Mouse (Mus musculus) liver, embryonic 11.5 days (tissue): ENCODE data around the gene Tpr. TPM values are rescaled to one million over a fixed set of nuclear protein-coding genes. Genes with fewer than 3 reads are reported as not detected.

Experiments used
- ATAC-seq: fragments of 200-750 bp; cut with Nextera tagmentation; replicated peaks from 2 replicates; pipeline ENCODE4 v1.8.0; 2017; ENCODE audit warnings: moderate number of reproducible peaks, mild to moderate bottlenecking, moderate TSS enrichment, moderate library complexity; ENCODE audit not compliant: low FRiP score
- DNase-seq: peaks from one replicate; pipeline ENCODE4 v3.0.0-alpha.2; 2017; ENCODE audit warnings: low spot score
- H3K27ac ChIP-seq: fragments of 300-500 bp; sonication (generic); 2 replicates; pipeline ENCODE4 v1.5.1; 2014; ENCODE audit warnings: mild to moderate bottlenecking, low read depth, low read length, control low read depth
- H3K27me3 ChIP-seq: fragments of 300-500 bp; sonication (generic); replicated peaks from 2 replicates; pipeline ENCODE4 v1.6.1; 2014; ENCODE audit warnings: low read length, mixed read lengths; ENCODE audit not compliant: control insufficient read depth, insufficient read depth
- H3K36me3 ChIP-seq: fragments of 300-500 bp; sonication (generic); 2 replicates; pipeline ENCODE4 v1.6.1; 2014; ENCODE audit warnings: mild to moderate bottlenecking, low read length, moderate library complexity, mixed read lengths; ENCODE audit not compliant: control insufficient read depth, insufficient read depth
- H3K4me1 ChIP-seq: fragments of 300-500 bp; sonication (generic); replicated peaks from 2 replicates; pipeline ENCODE4 v1.6.1; 2014; ENCODE audit warnings: low read length, mixed read lengths; ENCODE audit not compliant: control insufficient read depth, insufficient read depth
- H3K4me2 ChIP-seq: fragments of 300-500 bp; sonication (generic); 2 replicates; pipeline ENCODE4 v1.6.1; 2014; ENCODE audit warnings: mild to moderate bottlenecking, control low read depth, moderate library complexity
- H3K4me3 ChIP-seq: fragments of 300-500 bp; sonication (generic); 2 replicates; pipeline ENCODE4 v1.5.1; 2014; ENCODE audit warnings: low read depth, low read length, control low read depth
- H3K9ac ChIP-seq: fragments of 300-500 bp; sonication (generic); 2 replicates; pipeline ENCODE4 v1.6.1; 2014; ENCODE audit warnings: low read depth, low read length, control low read depth
- H3K9me3 ChIP-seq: fragments of 300-500 bp; sonication (generic); 2 replicates; pipeline ENCODE4 v1.6.1; 2016; ENCODE audit warnings: low read length, inconsistent platforms, mixed read lengths; ENCODE audit not compliant: control insufficient read depth
- WGBS: fragments of 180-500 bp; shearing (Covaris S2); extraction: QIAGEN DNeasy Blood & Tissue Kit; methylation state at CpG from one replicate; pipeline ENCODE4 v1.1.7; 2014; 5-methylcytosine and 5-hydroxymethylcytosine counted together
- polyA plus RNA-seq: library from polyadenylated mRNA; unstranded; fragments of >200 nt; fragmentation: Nextera tagmentation; extraction: Ambion mirVana; gene quantifications from 2 replicates; pipeline ENCODE4 v1.2.1, GENCODE M21; 2014

Gene Tpr
- polyA plus RNA-seq = 169 and 171 TPM in 2 replicates

DNA sequence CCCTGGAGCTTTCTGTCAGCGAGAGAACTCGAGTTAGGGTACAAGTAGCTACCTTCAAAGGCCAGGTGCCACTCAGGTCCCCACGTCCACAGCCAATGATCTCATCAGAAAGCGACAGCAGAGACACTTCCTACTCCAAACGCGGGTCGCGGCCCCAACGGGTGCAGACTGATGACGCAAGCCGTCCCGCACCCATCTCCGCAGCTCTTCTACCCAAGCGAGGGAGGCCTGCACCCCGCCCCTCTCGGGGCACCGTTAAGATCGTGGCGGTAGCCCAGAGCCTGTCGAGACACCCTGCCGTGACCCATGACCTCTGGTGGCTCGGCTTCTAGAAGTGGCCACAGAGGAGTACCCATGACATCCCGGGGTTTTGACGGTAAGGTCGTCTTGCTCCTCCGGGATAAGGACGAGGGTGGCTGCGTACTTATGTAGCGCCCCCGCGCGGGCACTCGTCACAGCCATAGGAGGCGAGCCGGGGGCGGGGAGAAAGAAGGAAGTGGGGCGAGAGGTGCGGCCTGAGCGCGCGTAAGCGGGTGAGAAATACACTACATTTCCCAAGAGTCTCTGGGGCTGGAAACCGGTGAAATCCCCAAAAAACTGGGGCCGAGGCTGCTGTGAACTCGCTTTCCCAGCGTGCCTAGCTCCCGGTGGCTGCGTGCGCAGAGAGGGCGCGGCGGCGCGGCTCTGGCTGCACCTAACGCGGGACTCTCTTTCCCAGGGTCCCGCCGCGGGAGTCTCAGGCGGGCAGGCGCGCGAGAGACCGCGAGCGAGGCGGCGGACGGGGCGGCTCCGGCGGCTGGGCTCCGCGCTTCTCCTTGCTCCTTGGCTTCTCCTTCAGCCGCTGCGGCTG lies at the start of gene Tpr, which contains the start of gene Odr4:
Gene Tpr (plus strand): TSS at position 201 of the 850 bp plus-strand sequence.
Gene Odr4 (minus strand): TSS at position 443 of the 850 bp plus-strand sequence.
- Histone ChIP-seq H3K27ac (peak within 1 kb of the TSS; percentile 91), H3K4me1 (peaks cover 4% of the 10 kb centered on the region; the same call in 1 of the 2 replicates), H3K36me3 (peaks cover 21% of the 10 kb centered on the region), H3K9me3 (no peaks in the 10 kb centered on the region), H3K4me2 (peak within 1 kb of the TSS; percentile 81), H3K9ac (peak within 1 kb of the TSS; percentile 93), H3K4me3 (peak within 1 kb of the TSS; percentile 84), H3K27me3 (no peaks in the 10 kb centered on the region)
- peak; percentile 96 for ATAC-seq
- under 1% methylated on average over 70 of the region's 76 CpGs for WGBS
- DNase-seq = peak; percentile 99

DNA sequence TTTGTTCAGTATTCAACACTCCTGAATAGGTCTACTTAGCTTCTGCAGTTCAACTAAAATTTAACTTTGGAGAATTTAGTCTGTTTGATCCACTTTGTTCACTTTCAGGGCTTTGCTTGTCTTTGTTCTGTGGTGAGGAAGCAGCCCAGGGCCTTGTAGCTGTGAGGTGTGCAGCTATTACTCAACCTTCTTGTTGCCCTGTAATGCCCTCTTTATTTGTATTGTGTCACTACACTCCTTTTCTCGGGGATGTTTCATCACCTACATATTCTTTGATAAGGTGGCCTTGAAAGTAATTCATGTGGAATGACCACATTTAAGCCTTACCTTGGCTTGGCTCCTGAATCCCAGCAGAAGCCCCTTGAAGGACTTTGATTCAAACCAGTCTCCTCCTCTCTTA lies 31.8 kb upstream of the Tpr start:
- H3K9me3 ChIP-seq = no peaks in the 10 kb centered on the region
- H3K4me1 ChIP-seq = no peaks in the 10 kb centered on the region
- H3K36me3 ChIP-seq = peaks cover 18% of the 10 kb centered on the region
- H3K4me3 ChIP-seq = no peak overlapping the region
- H3K27me3 ChIP-seq = no peaks in the 10 kb centered on the region
- H3K4me2 ChIP-seq = no peak overlapping the region
- ATAC-seq (no peak), DNase-seq (no peak)
- WGBS = 84% methylated on average over 1 of the region's 1 CpGs
- H3K27ac ChIP-seq = no peak overlapping the region
- H3K9ac ChIP-seq = no peak overlapping the region

DNA sequence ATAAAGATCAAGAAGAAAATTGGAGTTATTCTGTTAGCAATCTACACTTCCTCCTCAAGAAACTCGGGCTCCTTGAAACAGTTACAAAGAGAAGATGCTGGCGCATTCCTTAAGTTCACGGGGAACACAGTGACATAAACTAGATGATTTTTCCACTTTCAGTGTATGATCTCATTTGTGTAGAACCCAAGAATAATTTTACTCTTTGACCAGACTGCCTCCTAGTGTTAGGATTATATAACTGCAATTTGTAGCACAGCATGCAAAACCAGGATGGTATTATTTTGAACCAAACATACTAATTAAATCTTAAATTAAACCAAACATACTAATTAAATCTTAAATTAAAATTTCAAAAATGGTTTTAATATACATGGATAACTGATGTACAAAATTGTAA lies 19.7 kb upstream of the Tpr start:
- 84% methylated on average over 3 of the region's 3 CpGs for WGBS
- H3K27ac ChIP-seq = no peak overlapping the region
- H3K4me1 ChIP-seq = no peaks in the 10 kb centered on the region
- no peak overlapping the region for H3K4me2 ChIP-seq
- H3K9me3 ChIP-seq = no peaks in the 10 kb centered on the region
- H3K4me3 ChIP-seq = no peak overlapping the region
- no peaks in the 10 kb centered on the region for H3K36me3 ChIP-seq
- H3K9ac ChIP-seq = no peak overlapping the region
- DNase-seq = no peak
- H3K27me3 ChIP-seq = no peaks in the 10 kb centered on the region
- ATAC-seq = no peak

- Histone ChIP-seq H3K27me3 (no peaks in the 10 kb centered on the region), H3K36me3 (peaks cover 2% of the 10 kb centered on the region; the same call in 1 of the 2 replicates), H3K4me1 (no peaks in the 10 kb centered on the region), H3K4me2 (no peak overlapping the region), H3K4me3 (no peak overlapping the region), H3K9me3 (no peaks in the 10 kb centered on the region), H3K27ac (no peak overlapping the region), H3K9ac (no peak overlapping the region)
- ATAC-seq = no peak
- DNase-seq = no peak
- WGBS = 87% methylated on average over 2 of the region's 2 CpGs
These were observed 18.4 kb upstream of the Tpr start for GRCm38 (mm10) chr1:150374247-150374646.

DNA sequence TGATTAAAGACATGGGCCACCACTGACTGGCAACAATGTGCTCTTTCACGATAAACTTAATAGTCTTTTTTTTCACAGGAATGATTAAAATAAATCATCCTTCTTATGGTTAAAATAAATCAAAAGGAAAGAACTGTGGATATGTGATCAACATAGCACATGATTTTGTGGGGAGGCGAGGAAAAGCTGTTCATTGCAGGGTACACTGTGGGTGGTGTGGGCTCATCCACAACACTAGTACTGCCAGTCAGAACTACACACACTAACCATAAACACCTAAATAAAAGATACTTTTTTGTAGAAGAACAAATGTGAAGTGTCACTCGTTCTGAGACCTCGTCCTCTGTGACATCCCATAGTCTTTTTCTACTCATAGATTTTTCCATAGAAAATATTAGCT lies 8.5 kb upstream of the Tpr start:
- no peaks in the 10 kb centered on the region for H3K9me3 ChIP-seq
- H3K4me1 ChIP-seq = no peaks in the 10 kb centered on the region
- no peak overlapping the region for H3K4me3 ChIP-seq
- WGBS = 94% methylated on average over 4 of the region's 4 CpGs
- no peak overlapping the region for H3K4me2 ChIP-seq
- DNase-seq (no peak), ATAC-seq (no peak)
- peaks cover 10% of the 10 kb centered on the region; the same call in 1 of the 2 replicates for H3K36me3 ChIP-seq
- H3K9ac ChIP-seq = no peak overlapping the region
- H3K27ac ChIP-seq = no peak overlapping the region
- H3K27me3 ChIP-seq = no peaks in the 10 kb centered on the region

DNA sequence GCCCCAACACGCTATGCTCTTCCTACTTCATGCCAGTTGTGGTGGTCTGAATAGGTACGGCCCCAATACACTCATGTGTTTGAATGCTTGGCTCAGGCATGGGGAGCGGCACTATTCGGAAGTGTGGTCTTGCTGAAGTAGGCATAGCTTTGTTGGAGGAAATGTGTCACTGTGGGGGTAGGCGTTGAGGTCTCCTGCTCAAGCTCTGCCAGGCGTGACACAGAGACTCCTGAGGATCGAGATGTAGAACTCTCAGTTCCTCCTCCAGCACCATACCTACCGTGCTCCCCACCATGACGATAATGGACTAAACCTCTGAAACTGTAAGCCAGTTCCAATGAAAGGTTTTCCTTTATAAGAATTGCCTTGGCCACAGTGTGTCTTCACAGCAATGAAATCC lies 5.1 kb upstream of the Tpr start:
- no peak overlapping the region for H3K4me3 ChIP-seq
- no peak overlapping the region for H3K9ac ChIP-seq
- peaks cover 4% of the 10 kb centered on the region; the same call in 1 of the 2 replicates for H3K4me1 ChIP-seq
- no peaks in the 10 kb centered on the region for H3K9me3 ChIP-seq
- no peak for ATAC-seq
- WGBS = 88% methylated on average over 9 of the region's 9 CpGs
- no peak overlapping the region for H3K4me2 ChIP-seq
- H3K36me3 ChIP-seq = peaks cover 10% of the 10 kb centered on the region; the same call in 1 of the 2 replicates
- no peak for DNase-seq
- H3K27me3 ChIP-seq = no peaks in the 10 kb centered on the region
- H3K27ac ChIP-seq = no peak overlapping the region

GRCm38 (mm10) chr1:150389390-150390129 lies 3.1 kb upstream of the Tpr start:
- H3K9me3 ChIP-seq = no peaks in the 10 kb centered on the region
- ATAC-seq (no peak), DNase-seq (no peak)
- no peaks in the 10 kb centered on the region for H3K27me3 ChIP-seq
- no peak overlapping the region for H3K4me3 ChIP-seq
- peaks cover 4% of the 10 kb centered on the region; the same call in 1 of the 2 replicates for H3K4me1 ChIP-seq
- no peak overlapping the region for H3K27ac ChIP-seq
- H3K9ac ChIP-seq = no peak overlapping the region
- WGBS = 91% methylated on average over 6 of the region's 6 CpGs
- H3K36me3 ChIP-seq = peaks cover 10% of the 10 kb centered on the region; the same call in 1 of the 2 replicates
- H3K4me2 ChIP-seq = no peak overlapping the region

- Histone ChIP-seq H3K36me3 (peaks cover 16% of the 10 kb centered on the region), H3K4me1 (peaks cover 4% of the 10 kb centered on the region; the same call in 1 of the 2 replicates), H3K27me3 (no peaks in the 10 kb centered on the region), H3K4me2 (peak overlapping the region; percentile 81), H3K4me3 (peak overlapping the region; percentile 84), H3K27ac (peak overlapping the region; percentile 70; the same call in 1 of the 2 replicates), H3K9me3 (no peaks in the 10 kb centered on the region), H3K9ac (peak overlapping the region; percentile 74)
- no peak for DNase-seq
- peak; percentile 16 for ATAC-seq
- WGBS = 15% methylated on average over 11 of the region's 11 CpGs
These were observed 554 bp upstream of the Tpr start for GRCm38 (mm10) chr1:150391931-150392637.
